Mouse (Mus musculus) MEL (cell line): ENCODE measurements around the gene Ablim1. TPM values are rescaled to one million over a fixed set of nuclear protein-coding genes. Genes with fewer than 3 reads are reported as not detected.

Experiments used
- DNase-seq: peaks from one replicate; pipeline ENCODE4 v3.0.0; 2011; ENCODE audit warnings: low read depth, low spot score
- H3K27ac ChIP-seq: 2 replicates; pipeline ENCODE4 v1.5.1; 2012; ENCODE audit warnings: low read depth, mild to moderate bottlenecking, control low read depth, low read length, moderate library complexity; ENCODE audit not compliant: control insufficient read depth
- H3K27me3 ChIP-seq, 2 experiments: fragments of 150-350 bp in 1 of 2; sonication (generic) in 1 of 2; 2 replicates each; pipeline ENCODE4 v1.6.1; 2012; ENCODE audit warnings: low read length in 2 of 2, mild to moderate bottlenecking in 2 of 2, improper control_type of control experiment in 1 of 2, moderate library complexity in 1 of 2; ENCODE audit not compliant: insufficient read depth in 2 of 2, control insufficient read depth in 1 of 2
- H3K36me3 ChIP-seq, 2 experiments: 2 replicates each; pipeline ENCODE4 v1.6.1; 2012 to 2014; ENCODE audit warnings: low read length in 2 of 2, improper control_type of control experiment in 1 of 2, inconsistent platforms in 1 of 2, mild to moderate bottlenecking in 1 of 2; ENCODE audit not compliant: insufficient read depth in 2 of 2, control insufficient read depth in 1 of 2
- H3K4me1 ChIP-seq, 2 experiments: fragments of 150-350 bp in 1 of 2; sonication (generic) in 1 of 2; 2 replicates each; pipeline ENCODE4 v1.6.1; 2012; ENCODE audit warnings: low read length in 2 of 2, improper control_type of control experiment in 1 of 2, mild to moderate bottlenecking in 1 of 2; ENCODE audit not compliant: insufficient read depth in 2 of 2, control insufficient read depth in 1 of 2
- H3K4me3 ChIP-seq, 2 experiments: fragments of 150-350 bp in 1 of 2; sonication (generic) in 1 of 2; 2 replicates each; pipeline ENCODE4 v1.5.1; 2012; ENCODE audit warnings: low read depth in 2 of 2, low read length in 2 of 2, mild to moderate bottlenecking in 2 of 2, moderate library complexity in 2 of 2, control low read depth in 1 of 2, improper control_type of control experiment in 1 of 2; ENCODE audit not compliant: control insufficient read depth in 1 of 2, insufficient read depth in 1 of 2
- H3K79me2 ChIP-seq: 2 replicates; pipeline ENCODE4 v1.6.1; 2012; ENCODE audit warnings: mild to moderate bottlenecking, low read length, moderate library complexity; ENCODE audit not compliant: control insufficient read depth, poor library complexity, insufficient read depth
- H3K9ac ChIP-seq: 2 replicates; pipeline ENCODE4 v1.6.1; 2012; ENCODE audit warnings: low read depth, mild to moderate bottlenecking, control low read depth, low read length, moderate library complexity; ENCODE audit not compliant: control insufficient read depth, poor library complexity, severe bottlenecking
- H3K9me3 ChIP-seq: fragments of 150-350 bp; sonication (generic); replicated peaks from 2 replicates; pipeline ENCODE4 v1.6.1; 2012; ENCODE audit warnings: mild to moderate bottlenecking, low read length, improper control_type of control experiment, moderate library complexity; ENCODE audit not compliant: insufficient read depth
- BHLHE40 ChIP-seq: IDR thresholded peaks from 2 replicates; pipeline ENCODE4 v1.6.1; 2012; ENCODE audit warnings: low read depth, mild to moderate bottlenecking, inconsistent platforms, low read length, improper control_type of control experiment, borderline replicate concordance
- E2F4 ChIP-seq: IDR thresholded peaks from 2 replicates; pipeline ENCODE4 v1.6.1; 2011; ENCODE audit warnings: low read depth, low read length, improper control_type of control experiment, borderline replicate concordance
- HCFC1 ChIP-seq: IDR thresholded peaks from 2 replicates; pipeline ENCODE4 v1.6.1; 2012; ENCODE audit warnings: low read depth, mild to moderate bottlenecking, inconsistent platforms, low read length, improper control_type of control experiment, moderate library complexity
- JUND ChIP-seq: IDR thresholded peaks from 2 replicates; pipeline ENCODE4 v1.6.1; 2011; ENCODE audit warnings: low read depth, mild to moderate bottlenecking, improper control_type of control experiment, low read length
- MAX ChIP-seq: IDR thresholded peaks from 2 replicates; pipeline ENCODE4 v1.6.1; 2011; ENCODE audit warnings: low read length, improper control_type of control experiment
- MAZ ChIP-seq: IDR thresholded peaks from 2 replicates; pipeline ENCODE4 v1.6.1; 2012; ENCODE audit warnings: low read depth, mild to moderate bottlenecking, inconsistent platforms, low read length, improper control_type of control experiment
- MYB ChIP-seq: IDR thresholded peaks from 2 replicates; pipeline ENCODE4 v1.6.1; 2011; ENCODE audit warnings: mild to moderate bottlenecking, low read depth, low read length, improper control_type of control experiment
- POLR2A ChIP-seq, 2 experiments: IDR thresholded peaks; 2 replicates each; pipeline ENCODE4 v1.6.1; 2011 to 2012; ENCODE audit warnings: low read length in 2 of 2, mild to moderate bottlenecking in 2 of 2, control low read depth in 1 of 2, improper control_type of control experiment in 1 of 2, low read depth in 1 of 2, moderate library complexity in 1 of 2; ENCODE audit not compliant: control insufficient read depth in 1 of 2, insufficient read depth in 1 of 2, poor library complexity in 1 of 2
- RCOR1 ChIP-seq: IDR thresholded peaks from 2 replicates; pipeline ENCODE4 v1.6.1; 2012; ENCODE audit warnings: low read depth, mild to moderate bottlenecking, inconsistent platforms, low read length, improper control_type of control experiment
- SMC3 ChIP-seq: IDR thresholded peaks from 2 replicates; pipeline ENCODE4 v1.6.1; 2011; ENCODE audit warnings: low read depth, low read length, improper control_type of control experiment
- TAL1 ChIP-seq: IDR thresholded peaks from 2 replicates; pipeline ENCODE4 v1.6.1; 2012; ENCODE audit warnings: mild to moderate bottlenecking, inconsistent platforms, low read length, moderate library complexity, mixed read lengths
- TBP ChIP-seq: IDR thresholded peaks from 2 replicates; pipeline ENCODE4 v1.8.0; 2011; ENCODE audit warnings: low read depth, low read length, improper control_type of control experiment
- TCF12 ChIP-seq: IDR thresholded peaks from 2 replicates; pipeline ENCODE4 v1.6.1; 2014; ENCODE audit warnings: low read depth, mild to moderate bottlenecking, inconsistent platforms, low read length, improper control_type of control experiment, moderate library complexity
- USF1 ChIP-seq: IDR thresholded peaks from 2 replicates; pipeline ENCODE4 v1.6.1; 2014; ENCODE audit warnings: low read depth, mild to moderate bottlenecking, inconsistent platforms, low read length, improper control_type of control experiment, moderate library complexity
- USF2 ChIP-seq, 2 experiments: IDR thresholded peaks; 2 replicates each; pipeline ENCODE4 v1.6.1; 2011 to 2012; ENCODE audit warnings: improper control_type of control experiment in 2 of 2, low read length in 2 of 2, borderline replicate concordance in 1 of 2, inconsistent platforms in 1 of 2, low read depth in 1 of 2, mild to moderate bottlenecking in 1 of 2; ENCODE audit not compliant: insufficient read depth in 1 of 2
- ZKSCAN1 ChIP-seq: IDR thresholded peaks from 2 replicates; pipeline ENCODE4 v1.6.1; 2012; ENCODE audit warnings: low read depth, mild to moderate bottlenecking, inconsistent platforms, low read length, improper control_type of control experiment, moderate library complexity
- polyA plus RNA-seq, 2 experiments: library from polyadenylated mRNA; stranded (reverse) in 1 of 2; unstranded in 1 of 2; fragments of >175 nt in 1 of 2; fragments of >200 nt in 1 of 2; gene quantifications; 2 replicates each; pipeline versions ENCODE4 v1.2.1 to v1.2.4; 2012; ENCODE audit warnings: low replicate concordance in 2 of 2, low read depth in 1 of 2; ENCODE audit not compliant: insufficient read length in 2 of 2, insufficient read depth in 1 of 2, missing spikeins in 1 of 2
- total RNA-seq: library from RNA; depleted of rRNA; stranded (reverse); fragments of 300-350 nt; gene quantifications from 2 replicates; pipeline ENCODE4 v1.2.3, GENCODE M21; 2012

Gene Ablim1
- total and polyA plus RNA-seq, 3 experiments, result not detected

DNA sequence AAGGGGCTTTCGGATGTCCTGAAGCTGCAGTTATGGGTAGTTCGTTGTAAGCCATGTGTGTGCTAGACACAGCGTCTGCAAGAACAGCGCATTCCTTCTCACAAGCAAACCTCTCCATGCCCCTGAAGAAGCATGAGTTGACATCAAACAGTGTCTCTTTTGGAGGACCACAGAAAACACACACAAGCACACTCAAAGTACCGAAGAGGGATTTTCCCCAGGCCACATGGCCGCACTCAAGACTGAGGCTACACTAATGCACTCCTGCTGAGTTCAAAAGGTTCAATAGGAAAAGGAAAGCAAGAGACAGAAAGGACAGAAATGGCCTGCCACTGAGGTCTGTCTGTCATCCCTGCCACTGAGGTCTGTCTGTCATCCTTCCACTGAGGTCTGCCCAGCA is 209.6 kb downstream of the Ablim1 start:
- Histone ChIP-seq H3K27ac (no peak overlapping the region), H3K4me1 (no peaks in the 10 kb centered on the region), H3K27me3 (no peaks in the 10 kb centered on the region), H3K79me2 (no peaks in the 10 kb centered on the region), H3K9ac (no peak overlapping the region), H3K4me3 (no peak overlapping the region), H3K36me3 (no peaks in the 10 kb centered on the region), H3K9me3 (no peaks in the 10 kb centered on the region)
- no peak for DNase-seq
- TF ChIP-seq MAZ, result no peak
- no peak for TF ChIP-seq BHLHE40
- TF ChIP-seq JUND, result no peak
- TF ChIP-seq E2F4, result no peak
- TF ChIP-seq TAL1, result no peak
- no peak for TF ChIP-seq USF2 (IDR thresholded peaks at IDR 0.05; ENCODE audit: borderline replicate concordance in 1 of 2, insufficient read depth in 1 of 2, low read depth in 1 of 2, low read length in 2 of 2)
- TF ChIP-seq HCFC1, result no peak
- TF ChIP-seq MYB, result no peak
- TF ChIP-seq TBP, result no peak

DNA sequence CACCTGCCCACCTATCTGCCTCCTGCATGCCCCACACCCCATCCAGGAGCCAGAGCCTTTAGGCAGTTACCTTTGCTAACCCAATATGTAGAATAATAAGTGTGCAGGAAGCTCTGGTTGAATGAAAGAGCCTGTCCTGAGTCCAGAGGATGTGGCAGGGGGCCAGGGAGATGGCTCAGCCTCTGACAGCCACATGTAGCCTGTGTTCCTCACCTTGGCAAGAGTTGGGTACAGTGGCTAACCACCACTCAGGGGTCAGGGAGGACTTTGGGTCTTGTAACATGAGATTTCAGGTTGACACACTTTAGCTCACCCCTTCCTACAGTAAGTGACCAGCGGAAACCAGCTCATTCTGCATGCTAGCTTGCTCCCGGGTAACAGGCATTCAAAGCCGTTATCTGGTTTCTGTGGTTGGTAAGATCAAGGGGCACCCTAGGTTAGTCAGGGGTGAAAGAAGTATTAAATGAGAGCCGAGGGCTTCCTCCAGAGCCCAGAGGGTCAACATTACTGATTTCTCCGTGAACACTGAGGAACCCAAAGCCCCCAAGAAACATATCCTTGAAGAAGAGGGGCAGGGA is 210.5 kb downstream of the Ablim1 start:
- H3K36me3 ChIP-seq, result no peaks in the 10 kb centered on the region
- no peak for DNase-seq
- H3K27ac ChIP-seq, result no peak overlapping the region
- no peak overlapping the region for H3K9ac ChIP-seq
- no peaks in the 10 kb centered on the region for H3K79me2 ChIP-seq
- H3K4me3 ChIP-seq, result no peak overlapping the region
- TF ChIP-seq TCF12 (no peak), SMC3 (no peak), MAX (no peak), POLR2A (IDR thresholded peaks at IDR 0.05; ENCODE audit: control insufficient read depth in 1 of 2, insufficient read depth in 1 of 2, low read depth in 1 of 2, low read length in 2 of 2, poor library complexity in 1 of 2) (no peak), USF2 (IDR thresholded peaks at IDR 0.05; ENCODE audit: borderline replicate concordance in 1 of 2, insufficient read depth in 1 of 2, low read depth in 1 of 2, low read length in 2 of 2) (no peak), MYB (no peak), ZKSCAN1 (no peak), USF1 (no peak), MAZ (no peak), RCOR1 (no peak), BHLHE40 (no peak)
- TF ChIP-seq, all 39 proteins: peak for 0
- Histone ChIP-seq H3K9me3 (no peaks in the 10 kb centered on the region), H3K27me3 (no peaks in the 10 kb centered on the region), H3K4me1 (no peaks in the 10 kb centered on the region)
